Mouse (Mus musculus) C2C12 (cell line): ENCODE measurements around the gene St8sia1.

Source experiments
- CTCF ChIP-seq: IDR thresholded peaks from one replicate; pipeline ENCODE4 v1.5.1; 2011; ENCODE audit not compliant: control insufficient read depth, insufficient read depth, insufficient read length
- MAX ChIP-seq: IDR thresholded peaks from one replicate; pipeline ENCODE4 v1.6.1; 2011; ENCODE audit warnings: mild to moderate bottlenecking, control low read depth
- MYOD1 ChIP-seq: IDR thresholded peaks from one replicate; pipeline ENCODE4 v1.6.1; 2011; ENCODE audit warnings: low read depth; ENCODE audit not compliant: control insufficient read depth, insufficient read length
- MYOG ChIP-seq: IDR thresholded peaks from one replicate; pipeline ENCODE4 v1.6.1; 2011; ENCODE audit not compliant: control insufficient read depth, insufficient read length; ENCODE audit errors: extremely low read depth
- USF1 ChIP-seq: IDR thresholded peaks from one replicate; pipeline ENCODE4 v1.6.1; 2011; ENCODE audit warnings: low read depth, mild to moderate bottlenecking, control low read depth, moderate library complexity

GRCm38 (mm10) chr6:142890321-142890720 lies 73.9 kb downstream of the St8sia1 start:
- TF ChIP-seq CTCF = no peak
- TF ChIP-seq MAX = no peak
- no peak for TF ChIP-seq MYOG
- no peak for TF ChIP-seq USF1
- no peak for TF ChIP-seq MYOD1
